Mouse (Mus musculus) bone marrow, adult 2 months (tissue): Measurements from ENCODE around the gene Mamld1. TPM values are rescaled to one million over a fixed set of nuclear protein-coding genes. Genes with fewer than 3 reads are reported as not detected.

Experiments
- H3K27ac ChIP-seq: fragments of 200-500 bp; 2 replicates; pipeline ENCODE4 v1.5.1; 2012; ENCODE audit warnings: low read depth, mild to moderate bottlenecking, control low read depth, inconsistent platforms, low read length; ENCODE audit not compliant: control insufficient read depth, poor library complexity, insufficient read depth
- H3K4me1 ChIP-seq: fragments of 200-500 bp; 2 replicates; pipeline ENCODE4 v1.6.1; 2011; ENCODE audit warnings: low read length; ENCODE audit not compliant: control insufficient read depth, insufficient read depth
- H3K4me3 ChIP-seq: fragments of 200-500 bp; replicated peaks from 2 replicates; pipeline ENCODE3; 2011; ENCODE audit warnings: mild to moderate bottlenecking, low read depth, low read length, control low read depth; ENCODE audit not compliant: control insufficient read depth
- CTCF ChIP-seq: fragments of 200-500 bp; IDR thresholded peaks from 2 replicates; pipeline ENCODE4 v1.5.1; 2011; ENCODE audit warnings: low read length, control low read depth; ENCODE audit not compliant: control insufficient read depth, insufficient read depth
- POLR2A ChIP-seq: fragments of 200-500 bp; IDR thresholded peaks from 2 replicates; pipeline ENCODE4 v1.6.1; 2011; ENCODE audit warnings: low read depth, mild to moderate bottlenecking, control low read depth, low read length, borderline replicate concordance; ENCODE audit not compliant: control insufficient read depth
- WGBS: fragments of 180-500 bp; shearing (Covaris S2); methylation state at CpG from one replicate; pipeline ENCODE4 v1.1.7; 2018; 5-methylcytosine and 5-hydroxymethylcytosine counted together
- polyA plus RNA-seq: library from polyadenylated mRNA; stranded (reverse); fragments of >200 nt; gene quantifications from 2 replicates; pipeline ENCODE4 v1.2.4, GENCODE M21; 2011; ENCODE audit warnings: low replicate concordance; ENCODE audit not compliant: missing spikeins, insufficient read depth, insufficient read length

Mamld1 gene
- polyA plus RNA-seq, 1 experiment, result 0.60 TPM

GRCm38 (mm10) chrX:71110333-71110732, 60.3 kb downstream of the Mamld1 start:
- no peak for TF ChIP-seq POLR2A
- TF ChIP-seq CTCF, result no peak
- no peaks in the 10 kb centered on the region for H3K4me1 ChIP-seq
- no peak overlapping the region for H3K27ac ChIP-seq
- no peak overlapping the region for H3K4me3 ChIP-seq
- 27% methylated on average over 2 of the region's 2 CpGs for WGBS

GRCm38 (mm10) chrX:71122359-71123293, 72.6 kb downstream of the Mamld1 start:
- no peak for TF ChIP-seq CTCF
- no peak for TF ChIP-seq POLR2A
- Histone ChIP-seq H3K4me3 (no peak overlapping the region), H3K4me1 (no peaks in the 10 kb centered on the region), H3K27ac (no peak overlapping the region)
- WGBS, result 60% methylated on average over 4 of the region's 4 CpGs

GRCm38 (mm10) chrX:71125013-71125412, 75.0 kb downstream of the Mamld1 start:
- 82% methylated on average over 7 of the region's 7 CpGs for WGBS
- Histone ChIP-seq H3K27ac (no peak overlapping the region), H3K4me3 (no peak overlapping the region), H3K4me1 (no peaks in the 10 kb centered on the region)
- TF ChIP-seq POLR2A (no peak), CTCF (no peak)

GRCm38 (mm10) chrX:71131464-71131863, 81.4 kb downstream of the Mamld1 start:
- no peak overlapping the region for H3K27ac ChIP-seq
- no peak overlapping the region for H3K4me3 ChIP-seq
- TF ChIP-seq POLR2A (no peak), CTCF (no peak)
- no peaks in the 10 kb centered on the region for H3K4me1 ChIP-seq

- Histone ChIP-seq H3K4me3 (no peak overlapping the region), H3K4me1 (no peaks in the 10 kb centered on the region), H3K27ac (no peak overlapping the region)
- no peak for TF ChIP-seq POLR2A
- no peak for TF ChIP-seq CTCF
- WGBS, result 54% methylated on average over 2 of the region's 2 CpGs
Observed at GRCm38 (mm10) chrX:71141390-71141789, 91.3 kb downstream of the Mamld1 start.

- 81% methylated on average over 1 of the region's 1 CpGs for WGBS
- Histone ChIP-seq H3K4me1 (no peaks in the 10 kb centered on the region), H3K27ac (no peak overlapping the region), H3K4me3 (no peak overlapping the region)
- no peak for TF ChIP-seq CTCF
- TF ChIP-seq POLR2A, result no peak
Observed at GRCm38 (mm10) chrX:71149441-71150050, 99.5 kb downstream of the Mamld1 start.

GRCm38 (mm10) chrX:71150551-71151001, 100.5 kb downstream of the Mamld1 start:
- WGBS, result 68% methylated on average over 4 of the region's 4 CpGs
- Histone ChIP-seq H3K4me1 (no peaks in the 10 kb centered on the region), H3K4me3 (no peak overlapping the region), H3K27ac (no peak overlapping the region)
- TF ChIP-seq POLR2A (no peak), CTCF (no peak)

GRCm38 (mm10) chrX:71181526-71181925, 131.5 kb downstream of the Mamld1 start:
- Histone ChIP-seq H3K27ac (no peak overlapping the region), H3K4me3 (no peak overlapping the region)
- 64% methylated on average over 3 of the region's 3 CpGs for WGBS

More at GRCm38 (mm10) chrX:71181526-71181925, 131.5 kb downstream of the Mamld1 start:
- TF ChIP-seq CTCF (no peak), POLR2A (no peak)
- no peaks in the 10 kb centered on the region for H3K4me1 ChIP-seq
